Mouse (Mus musculus) left cerebral cortex, adult 18-20 months (tissue): ENCODE measurements at regions not wholly inside any gene's neighbourhood (a gene's known extent, or its start where the extent isn't known, plus 50 kb on each side); places are given as distances from the start of the nearest gene placed in this dataset.

Experiments used
- DNase-seq, 2 experiments: peaks; one replicate each; pipeline ENCODE4 v3.0.0; 2021 to 2022; ENCODE audit warnings: low spot score in 2 of 2, mixed read lengths in 1 of 2

DNA sequence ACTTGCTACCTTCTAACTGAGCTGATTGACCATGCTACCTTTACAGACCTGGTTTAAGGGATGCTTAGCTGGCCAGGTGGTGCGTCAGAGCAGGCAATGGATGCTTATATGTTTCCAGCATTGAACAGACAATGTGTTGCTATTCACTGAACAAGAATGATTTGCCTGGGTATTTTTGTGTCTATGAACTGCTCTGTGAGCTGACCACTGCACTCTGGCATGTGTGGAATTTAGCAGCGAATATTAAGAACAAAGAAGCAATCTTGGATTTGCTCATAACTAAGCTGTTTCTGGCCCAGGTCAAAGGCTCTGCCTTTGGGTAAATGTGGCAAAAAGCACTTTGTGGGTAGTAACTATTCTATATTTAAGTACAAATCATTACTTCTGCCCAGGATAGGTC is 58.3 kb upstream of the Ccdc39 start:
- DNase-seq = no peak

DNA sequence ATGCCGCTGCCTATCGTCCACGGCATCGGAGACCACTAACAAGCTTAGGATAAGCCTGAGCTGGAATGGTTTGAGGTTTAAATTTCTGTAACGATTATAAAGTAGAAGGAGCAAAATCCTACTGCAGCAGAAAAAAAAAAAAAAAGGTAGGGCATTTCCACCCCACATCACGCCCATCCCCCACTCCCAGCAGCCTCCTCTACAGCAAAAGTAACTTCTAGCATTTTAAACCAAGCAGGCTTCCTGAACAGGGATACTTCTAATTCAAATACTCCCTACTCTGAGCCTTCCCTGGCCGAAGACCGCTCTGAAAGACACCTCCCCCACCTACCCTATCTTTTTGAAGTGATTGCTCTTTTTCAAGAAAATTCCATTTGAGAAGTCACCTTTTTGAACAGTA is 59.2 kb upstream of the Ccdc39 start:
- DNase-seq = no peak

DNA sequence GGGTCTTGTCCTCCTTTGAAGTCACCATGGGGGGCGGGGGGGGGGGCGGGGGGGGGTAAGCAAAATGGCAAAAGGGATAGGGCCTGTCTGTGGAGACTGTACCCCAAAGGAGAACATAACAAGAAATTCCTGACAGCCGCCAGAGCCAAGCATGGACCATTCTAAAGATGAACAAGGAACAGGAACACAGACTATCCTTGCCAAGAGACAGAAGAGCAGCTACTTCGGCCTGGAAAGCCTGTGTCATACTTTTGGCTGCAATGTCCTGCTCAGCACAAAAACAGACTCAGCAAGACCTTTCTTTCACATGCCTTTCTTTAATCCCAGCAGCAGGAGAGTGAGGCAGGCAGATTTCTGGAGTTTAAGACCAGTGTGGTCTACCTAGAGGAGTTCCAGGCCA is 59.7 kb upstream of the Ccdc39 start:
- DNase-seq = no peak

DNA sequence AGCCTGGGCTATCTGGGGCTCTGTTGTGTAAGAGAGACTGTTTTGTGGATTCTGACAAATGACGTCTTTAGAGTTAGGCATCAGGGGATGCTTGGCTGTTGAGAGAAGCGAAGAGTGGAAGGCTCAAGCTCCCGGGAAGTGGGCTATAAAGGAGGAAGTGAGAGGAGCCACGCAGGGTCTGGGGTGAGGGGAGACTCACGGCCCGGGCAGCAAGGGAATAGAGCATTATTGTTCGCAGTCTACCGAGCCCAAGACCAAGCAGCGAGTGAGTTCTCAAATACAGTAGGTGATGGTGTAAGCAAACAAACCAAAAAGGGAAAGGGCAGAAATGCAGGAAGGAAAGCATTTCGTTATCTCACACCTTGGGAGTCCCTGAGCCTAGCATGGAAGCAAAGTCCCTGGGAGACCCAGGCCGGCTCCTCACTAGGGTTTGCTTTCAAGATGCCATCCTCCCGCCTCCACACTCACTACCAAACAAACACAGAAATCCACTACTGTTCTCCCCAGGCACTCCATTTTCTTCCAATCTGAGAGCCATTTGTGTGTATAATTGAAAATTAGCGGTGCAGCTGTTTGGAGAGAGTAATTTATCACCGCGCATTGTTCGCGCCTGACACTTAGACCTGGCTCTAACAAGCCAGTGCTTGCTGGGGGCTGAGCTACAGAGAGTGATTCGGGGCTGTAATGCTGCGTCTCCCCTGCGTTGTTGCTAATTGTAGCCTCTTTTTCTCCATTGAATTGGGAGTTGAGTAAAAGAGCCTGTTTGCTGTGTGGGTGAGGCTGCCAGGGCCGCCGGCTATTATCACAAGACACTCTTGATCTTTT is 61.0 kb upstream of the Ccdc39 start:
- peak in 1 of 2 experiments; percentile 1 for DNase-seq

DNA sequence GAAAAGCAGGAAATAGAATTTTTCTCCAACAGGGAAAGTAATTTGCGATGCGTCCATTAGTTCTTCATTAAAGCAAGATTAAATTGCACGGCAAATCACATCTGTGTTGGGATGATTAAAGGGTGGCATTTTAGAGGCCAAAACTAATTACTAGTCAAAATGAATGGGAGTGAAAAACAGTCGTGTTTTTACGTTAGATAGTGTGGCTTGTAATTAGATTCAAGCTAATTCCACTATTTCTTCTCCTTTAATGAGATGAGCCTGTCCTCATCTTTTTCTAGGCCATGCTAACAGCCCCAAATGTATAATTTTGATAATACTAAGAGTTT is 61.5 kb upstream of the Ccdc39 start:
- no peak for DNase-seq

DNA sequence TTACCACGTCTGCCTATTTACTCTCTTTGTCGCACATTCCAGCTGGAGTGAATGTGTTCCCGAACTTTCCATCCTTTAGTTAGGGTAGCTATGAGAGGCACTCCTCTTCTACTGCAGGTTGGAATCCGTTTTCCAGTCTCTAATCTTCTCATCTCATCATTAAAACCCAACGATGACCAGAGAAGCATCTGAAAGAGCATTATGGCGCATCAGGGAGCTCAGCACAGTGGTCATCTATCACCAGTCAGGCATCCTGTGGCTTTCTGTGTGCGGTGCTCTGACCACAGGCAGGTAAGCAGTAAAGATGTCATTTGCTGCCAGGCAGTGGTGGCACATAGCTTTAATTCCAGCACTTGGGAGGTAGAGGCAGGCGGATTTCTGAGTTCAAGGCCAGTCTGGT is 63.0 kb upstream of the Ccdc39 start:
- DNase-seq = no peak

DNA sequence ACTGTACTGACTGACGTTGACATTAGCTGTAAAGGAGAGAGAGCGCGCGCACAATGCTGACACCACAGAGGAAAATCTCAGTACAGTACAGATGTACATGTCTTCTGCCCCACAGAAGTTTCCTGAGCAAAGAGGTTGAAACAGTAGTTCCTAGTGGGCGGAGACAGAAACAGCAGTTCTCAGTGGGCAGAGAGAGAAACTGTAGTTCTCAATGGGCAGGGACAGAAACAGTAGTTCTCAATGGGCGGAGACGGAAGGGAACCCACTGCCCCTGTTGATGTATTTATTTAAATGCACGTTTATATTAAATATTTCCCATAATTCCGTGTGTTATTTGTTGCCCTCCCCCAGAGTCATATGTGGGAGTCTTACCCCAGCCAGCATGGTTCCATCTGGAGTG is 67.4 kb upstream of the Ccdc39 start:
- no peak for DNase-seq

DNA sequence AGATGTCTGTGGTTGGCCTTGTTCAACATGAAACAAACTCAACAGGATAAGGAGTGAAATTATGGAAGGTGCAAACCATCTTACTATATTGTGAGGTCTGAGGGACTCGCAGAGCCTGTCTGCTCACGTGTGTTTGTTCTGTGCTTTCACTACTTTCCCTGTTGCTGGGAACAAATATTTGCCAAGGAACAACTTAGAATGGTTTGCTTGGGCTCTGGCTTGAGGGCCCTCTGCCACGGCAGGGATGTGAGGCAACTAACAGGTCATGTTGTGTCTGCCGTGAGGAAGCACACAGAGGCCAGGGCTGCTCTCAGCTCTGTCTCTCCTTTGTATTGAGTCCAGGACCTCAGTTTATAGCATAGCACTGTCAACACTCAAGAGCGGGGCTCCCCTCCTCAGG is 69.4 kb upstream of the Ccdc39 start:
- DNase-seq = no peak

DNA sequence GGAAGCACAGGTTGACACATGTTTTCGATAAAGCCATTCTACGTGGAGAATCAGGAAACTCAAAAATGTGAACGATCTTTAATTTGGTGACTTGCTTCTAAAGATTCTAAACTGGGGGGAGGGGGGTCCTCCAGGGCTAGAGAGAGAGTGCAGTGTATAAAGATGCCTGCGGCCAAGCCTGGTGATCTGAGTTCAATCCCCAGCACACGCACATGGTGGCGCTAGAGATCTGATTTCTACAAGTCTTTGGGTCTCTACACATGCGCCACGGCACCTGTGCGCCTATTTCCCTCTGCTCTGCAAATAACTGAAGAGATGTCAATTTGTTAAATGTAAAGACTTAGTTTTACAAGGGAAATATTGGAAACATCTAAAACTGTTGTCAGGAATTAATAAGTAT is 70.3 kb upstream of the Ccdc39 start:
- DNase-seq = no peak

DNA sequence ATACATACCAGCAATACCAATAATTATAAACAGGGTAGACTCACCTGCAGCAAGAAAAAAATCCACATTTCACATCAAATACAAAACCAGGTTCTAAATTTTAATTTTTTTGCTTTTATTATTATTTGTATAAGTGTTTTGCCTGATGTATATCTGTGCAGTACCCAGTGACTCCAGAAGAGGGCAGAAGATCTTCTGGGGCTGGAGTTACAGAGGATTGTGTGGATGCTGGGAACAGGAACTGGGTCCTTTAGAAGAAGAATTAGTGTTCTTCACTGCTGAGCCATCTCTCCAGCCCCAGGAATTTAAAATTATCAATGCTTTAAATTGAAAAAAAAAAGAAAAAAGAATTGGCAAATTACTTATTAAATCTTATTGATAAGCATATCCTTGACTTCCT is 71.7 kb upstream of the Ccdc39 start:
- DNase-seq = no peak

DNA sequence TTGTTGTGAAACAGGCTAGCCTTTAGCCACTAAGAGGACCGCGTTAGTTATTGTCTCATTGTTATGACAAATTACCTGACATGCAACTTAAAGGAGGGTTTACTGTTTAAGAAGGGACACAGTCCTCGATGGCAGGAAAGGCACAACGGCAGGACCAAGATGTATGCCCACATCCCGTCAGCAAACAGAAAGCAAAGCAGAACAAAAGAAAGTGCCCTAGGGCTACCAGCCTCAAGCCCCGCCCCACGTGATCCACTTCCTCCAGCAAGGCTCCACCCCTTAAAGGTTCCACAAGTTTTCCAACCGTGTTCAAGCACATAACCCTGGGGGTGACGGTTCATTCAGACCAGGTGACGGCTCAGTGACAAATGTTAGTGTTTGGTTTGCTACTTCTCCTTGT is 72.2 kb upstream of the Ccdc39 start:
- no peak for DNase-seq

DNA sequence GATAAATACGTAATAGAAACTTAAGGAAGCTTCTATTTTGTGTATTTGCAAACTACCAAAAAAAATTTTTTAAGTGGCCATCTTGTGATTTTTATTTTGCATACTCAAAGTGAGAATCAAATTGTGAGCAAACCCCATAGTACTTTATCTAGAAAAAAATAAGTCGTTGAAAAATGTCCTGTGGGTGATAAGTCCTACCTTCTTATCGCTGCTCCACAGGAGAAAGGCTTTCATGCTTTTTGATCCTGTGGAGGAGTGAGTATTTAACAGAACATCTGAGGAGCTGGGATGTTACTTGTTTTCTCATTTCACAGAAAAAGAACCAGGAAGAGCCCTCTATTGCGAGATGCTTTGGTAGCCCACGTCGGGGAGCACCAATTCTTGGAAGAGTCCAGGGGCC is 72.7 kb upstream of the Ccdc39 start:
- no peak for DNase-seq

DNA sequence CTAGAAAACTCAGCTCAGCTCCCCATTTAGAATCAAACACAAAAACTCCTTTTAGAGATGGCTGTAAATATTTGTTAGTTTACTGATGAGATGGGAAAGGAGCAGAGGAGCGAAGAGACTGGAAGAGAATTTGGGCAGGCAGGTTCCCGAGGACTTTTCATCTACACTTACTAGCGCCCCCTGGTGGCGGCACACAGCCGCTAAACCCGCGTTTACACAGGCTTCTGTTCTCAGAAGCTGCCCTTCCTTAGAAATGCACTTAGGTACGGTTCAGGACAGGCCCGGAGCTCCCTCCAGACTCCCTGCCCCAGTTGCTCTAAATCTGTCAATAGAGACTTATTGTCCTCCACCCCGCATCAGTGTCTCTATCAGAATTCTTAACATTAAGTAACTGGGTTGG is 74.7 kb upstream of the Ccdc39 start:
- DNase-seq = peak; percentile 83 to 89

DNA sequence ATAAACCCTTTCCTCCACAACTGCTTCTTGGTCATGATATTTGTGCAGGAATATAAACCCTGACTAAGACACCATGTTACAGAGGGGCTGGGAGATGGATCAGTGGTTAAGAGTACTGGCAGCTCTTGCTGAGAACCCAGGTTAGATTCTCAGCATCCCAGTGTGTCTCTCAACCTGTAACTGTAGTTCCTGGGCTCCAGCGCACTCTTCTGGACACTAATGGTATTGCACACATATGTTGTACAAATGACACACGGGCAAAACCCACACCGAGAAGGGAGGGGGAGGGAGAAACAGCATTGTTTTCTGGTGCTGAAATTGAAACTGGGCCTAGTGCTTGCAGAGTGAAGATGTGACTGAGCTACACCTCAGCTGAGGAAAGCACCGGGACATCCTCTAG is 81.0 kb upstream of the Ccdc39 start:
- no peak for DNase-seq

DNA sequence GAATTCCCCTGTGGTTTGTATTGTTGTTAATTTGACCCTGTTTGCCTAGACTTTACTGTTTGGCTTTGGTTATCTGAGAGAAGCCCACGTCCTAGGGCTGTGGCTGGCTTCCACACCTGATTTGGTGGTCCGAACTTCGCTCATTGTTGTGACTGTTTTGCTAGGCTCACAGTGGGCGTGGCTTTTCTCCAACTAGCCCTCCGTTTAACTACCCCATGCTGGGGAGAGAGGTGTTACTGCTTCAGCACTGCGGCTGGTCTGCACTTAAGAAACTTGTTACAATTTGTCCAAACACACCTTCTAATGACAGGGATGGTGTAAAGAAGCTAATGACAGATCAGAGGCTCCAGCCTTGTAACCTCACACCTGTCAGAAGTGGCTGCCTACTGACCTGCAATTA is 64.7 kb upstream of the Fxr1 start:
- DNase-seq = no peak

DNA sequence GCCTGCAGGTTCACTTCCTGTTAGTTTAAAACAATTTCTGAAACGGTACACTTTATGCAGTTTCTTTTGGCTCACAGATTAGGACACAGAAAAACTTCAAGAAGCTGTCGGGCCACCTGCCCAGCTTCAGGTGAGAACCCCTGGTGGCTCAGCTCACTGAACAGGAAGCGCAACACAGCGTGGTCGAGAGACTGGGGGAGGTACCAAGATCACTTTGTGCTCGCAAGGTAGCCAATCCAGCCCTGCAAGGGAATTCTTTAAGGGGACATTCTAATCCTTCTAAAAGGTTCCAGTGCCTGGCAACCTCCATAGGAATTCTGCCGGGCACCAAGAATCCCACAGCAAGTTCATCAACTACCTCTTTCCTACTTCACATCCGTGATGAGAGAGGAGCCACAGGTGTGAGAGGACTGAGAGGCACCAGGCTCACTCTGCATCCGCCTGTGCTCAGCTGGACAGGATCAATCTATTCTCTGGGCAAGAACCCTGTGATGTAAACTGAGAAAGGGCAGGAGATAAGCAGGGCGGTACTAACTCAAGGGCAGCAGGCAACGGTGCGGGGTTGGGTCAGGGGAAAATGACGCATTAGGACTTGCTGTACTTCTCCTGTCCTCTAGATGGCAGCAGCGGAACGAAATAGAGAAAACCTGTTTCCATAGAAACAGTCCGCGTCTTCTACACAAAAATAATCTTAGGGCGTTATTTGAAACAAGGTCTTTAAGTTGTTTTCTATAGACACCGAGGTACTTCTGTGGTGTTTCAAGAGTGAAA is 63.7 kb upstream of the Fxr1 start:
- DNase-seq = peak; percentile 56 to 76

DNA sequence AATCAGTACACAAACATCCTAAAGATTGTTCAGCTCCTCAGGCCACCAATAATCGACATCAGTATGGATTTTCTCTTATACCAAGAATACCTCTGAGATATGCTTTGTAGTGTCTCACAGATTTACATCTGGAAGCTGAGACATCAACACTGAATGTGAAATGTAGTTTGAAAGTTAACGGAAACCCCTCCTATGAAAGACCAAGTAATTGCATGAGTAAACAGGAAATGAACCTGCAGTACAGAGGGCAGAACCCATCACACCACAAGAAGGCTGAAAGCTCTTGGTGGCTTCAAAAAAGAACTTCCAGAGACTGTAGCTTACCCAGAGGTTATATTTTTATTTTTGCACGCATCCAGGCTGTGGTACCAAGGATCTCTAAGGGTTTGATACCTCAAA is 63.1 kb upstream of the Fxr1 start:
- no peak for DNase-seq

DNA sequence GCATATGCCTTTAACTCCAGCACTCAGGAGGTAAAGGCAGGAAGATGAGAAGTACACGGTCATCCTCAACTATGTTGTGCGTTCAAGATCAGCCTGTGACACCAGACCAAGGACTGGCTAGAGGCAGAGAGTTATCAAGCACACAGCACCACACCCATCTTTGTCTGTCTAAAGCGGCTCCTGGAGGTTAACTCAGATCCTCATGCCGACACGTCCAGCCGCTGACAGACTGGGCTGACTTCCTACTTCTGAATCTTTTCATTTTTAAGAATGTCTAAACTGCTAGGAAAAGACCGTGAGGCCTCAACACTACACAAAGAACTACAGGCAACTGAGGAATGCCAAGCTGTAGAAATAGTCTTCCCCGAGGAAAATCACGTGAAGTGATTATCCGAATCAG is 62.1 kb upstream of the Fxr1 start:
- no peak for DNase-seq

DNA sequence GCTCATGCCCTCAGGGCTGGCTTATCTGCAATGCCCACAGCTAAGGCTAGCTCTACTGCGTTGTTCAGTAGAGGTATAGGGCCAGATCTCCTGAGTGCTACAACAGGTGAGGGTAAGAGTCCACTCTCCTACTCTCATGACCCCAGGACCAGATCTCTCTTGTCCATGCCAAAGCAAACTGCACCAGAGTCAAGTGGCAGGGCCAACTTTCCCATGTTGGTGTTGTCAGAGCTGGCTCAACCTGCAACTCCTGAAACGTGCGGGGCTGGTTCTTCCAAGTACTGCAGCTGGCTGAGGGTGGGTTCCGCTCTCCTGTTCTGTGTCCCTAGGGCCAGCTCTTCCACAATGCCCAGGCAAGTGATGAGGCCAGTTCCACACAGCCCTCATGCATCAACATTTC is 61.5 kb upstream of the Fxr1 start:
- DNase-seq = no peak

DNA sequence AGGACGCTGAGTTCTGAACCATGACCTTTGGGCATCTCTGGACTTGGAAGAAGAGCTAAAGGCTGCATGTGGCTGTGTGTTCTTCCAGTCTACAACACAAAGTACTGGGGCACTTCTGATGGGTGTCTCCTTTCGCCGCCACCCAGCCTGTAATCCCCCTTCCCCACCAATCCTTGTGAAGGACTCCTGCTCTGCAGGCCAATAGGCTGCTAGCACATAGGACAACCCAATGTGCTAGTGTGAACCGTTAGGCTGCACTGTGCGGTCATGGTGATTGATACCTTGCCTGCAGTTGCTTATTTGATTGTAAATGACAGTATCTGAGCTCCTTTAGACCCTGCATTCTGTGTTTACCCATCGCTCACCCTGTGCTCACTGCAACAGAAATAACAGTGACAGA is 59.5 kb upstream of the Fxr1 start:
- no peak for DNase-seq

DNA sequence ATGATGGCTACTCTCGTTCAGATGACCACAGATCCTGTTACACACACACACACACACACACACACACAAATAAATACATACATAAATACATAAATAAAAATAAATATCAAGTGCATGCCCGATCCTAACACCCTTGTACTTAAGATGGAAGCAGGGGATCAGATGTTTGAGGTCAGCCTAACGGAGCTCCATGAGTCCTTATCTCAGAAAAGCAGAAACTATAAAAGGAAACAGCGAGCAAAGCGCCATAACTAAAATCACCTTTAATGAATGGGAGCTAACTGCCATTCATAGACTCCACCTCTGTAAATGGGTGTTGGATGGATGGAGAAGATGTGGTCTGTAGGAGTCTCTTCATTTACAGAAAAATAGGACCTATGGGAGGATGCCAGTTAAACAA is 56.8 kb upstream of the Fxr1 start:
- DNase-seq = no peak

DNA sequence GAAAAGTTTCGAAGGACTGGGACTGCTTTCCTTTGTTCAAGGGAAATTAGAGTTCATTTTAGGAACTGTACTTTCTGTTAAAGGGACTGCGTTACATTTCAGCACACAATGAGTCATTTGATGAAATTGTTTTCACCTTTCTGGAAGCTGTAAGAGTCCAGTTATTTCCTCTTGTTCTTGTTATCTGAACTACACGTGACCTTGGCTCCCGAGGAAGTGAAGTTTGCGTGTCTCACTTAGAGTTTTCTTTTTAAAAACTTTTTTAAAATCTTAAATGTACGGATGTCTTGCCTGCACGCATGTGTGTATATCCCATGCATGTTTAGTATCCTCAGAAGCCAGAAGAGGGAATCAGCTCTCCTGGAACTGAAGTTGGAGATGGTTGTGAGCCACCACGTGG is 52.6 kb upstream of the Fxr1 start:
- DNase-seq = no peak
